Mouse (Mus musculus) liver, embryonic 14.5 days (tissue): ENCODE measurements around the gene Arnt2.

ENCODE experiments used
- CTCF ChIP-seq: IDR thresholded peaks from 2 replicates; pipeline ENCODE4 v1.5.1; 2016; ENCODE audit warnings: antibody characterized with exemption, low read depth, control low read depth
- EP300 ChIP-seq: IDR thresholded peaks from 2 replicates; pipeline ENCODE4 v1.6.1; 2016; ENCODE audit warnings: antibody characterized with exemption, low read depth

GRCm38 (mm10) chr7:84335766-84336579 lies 74.0 kb downstream of the Arnt2 start:
- TF ChIP-seq CTCF (no peak), EP300 (no peak)
